Mouse (Mus musculus): Measurements from ENCODE around the gene Scamp3.
"Not testable (repeated sequence)": the region's sequence is repeated elsewhere in the genome, so short reads cannot be mapped to it uniquely, and the experiment has no call there.

Scamp3 gene

DNA sequence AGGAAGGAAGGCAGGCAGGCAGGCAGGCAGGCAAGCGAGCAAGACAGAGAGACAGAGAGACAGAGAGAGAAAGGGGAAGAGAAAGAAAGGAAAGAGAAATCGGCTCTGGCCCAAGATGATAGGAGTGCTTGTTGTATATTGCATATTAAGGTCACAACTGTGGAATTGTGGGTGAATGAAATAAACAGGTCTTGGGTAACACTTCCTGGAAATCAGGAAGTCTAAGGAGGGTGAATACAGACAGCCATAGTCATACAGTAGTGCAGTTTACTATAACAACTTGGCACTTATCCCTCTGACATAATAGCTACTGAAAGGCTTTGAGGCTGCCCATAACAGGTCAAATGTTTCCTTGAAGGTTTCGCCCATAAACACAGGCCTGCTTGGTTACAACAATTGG, 22.6 kb downstream of the Scamp3 start:
- DNase-seq (ENCODE audit: low spot score): no peak

DNA sequence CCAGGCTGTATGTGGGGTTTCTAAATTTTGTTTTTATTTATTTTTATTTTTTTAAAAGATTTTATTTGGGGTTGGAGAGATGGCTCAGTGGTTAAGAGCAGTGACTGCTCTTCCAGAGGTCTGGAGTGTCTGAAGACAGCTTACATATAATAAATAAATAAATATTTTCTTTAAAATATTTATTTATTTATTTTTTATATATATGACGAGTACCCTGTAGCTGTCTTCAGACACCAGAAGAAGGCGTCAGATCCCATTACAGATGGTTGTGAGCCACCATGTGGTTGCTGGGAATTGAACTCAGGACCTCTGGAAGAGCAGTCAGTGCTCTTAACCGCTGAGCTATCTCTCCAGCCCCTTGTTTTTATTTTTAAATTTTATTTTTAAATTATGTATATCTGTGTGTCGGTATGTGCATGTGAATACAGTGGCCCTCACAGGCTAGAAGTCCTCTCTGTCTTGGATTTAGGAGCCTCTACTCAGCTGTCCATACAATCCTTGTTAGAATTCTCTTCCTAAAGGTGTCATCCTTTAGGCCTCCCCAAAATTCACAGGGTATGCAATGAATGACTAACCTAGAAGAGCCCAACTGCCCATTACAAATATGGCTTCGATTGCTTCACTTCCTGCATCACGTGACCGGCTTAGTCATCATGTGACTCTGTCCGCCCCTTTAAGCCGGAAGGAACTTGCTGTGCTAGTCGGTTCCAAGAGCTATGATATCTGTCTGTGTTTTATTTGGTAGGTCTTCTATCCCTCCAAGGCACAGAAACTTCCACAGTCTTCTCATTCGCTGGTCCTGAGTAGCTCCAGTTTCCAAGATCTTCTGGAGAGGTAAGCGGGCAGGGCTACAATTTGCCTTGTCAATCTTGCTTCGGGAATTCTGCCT, 25.2 kb downstream of the Scamp3 start, which contains the start of gene Gba:
Gene Gba (plus strand): TSS at position 676 of the 889 bp plus-strand sequence.
- no peak for DNase-seq (ENCODE audit: low spot score)

- DNase-seq (ENCODE audit: low spot score): no peak
Observed at GRCm38 (mm10) chr3:89203142-89203514, 25.9 kb downstream of the Scamp3 start.

DNA sequence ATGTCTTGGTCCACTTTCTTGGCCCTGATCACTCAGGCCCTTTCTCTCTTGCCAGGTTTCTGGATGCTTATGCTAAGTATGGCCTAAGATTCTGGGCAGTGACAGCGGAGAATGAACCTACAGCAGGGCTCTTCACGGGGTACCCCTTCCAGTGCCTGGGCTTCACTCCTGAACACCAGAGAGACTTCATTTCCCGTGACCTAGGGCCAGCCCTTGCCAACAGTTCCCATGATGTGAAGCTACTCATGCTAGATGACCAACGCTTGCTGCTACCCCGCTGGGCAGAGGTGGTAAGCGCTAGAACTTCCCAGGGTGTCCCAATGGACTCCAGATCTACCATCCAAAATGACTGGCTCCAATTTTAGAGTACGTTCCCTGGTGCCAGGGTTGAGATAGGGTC, 28.8 kb downstream of the Scamp3 start:
- DNase-seq (ENCODE audit: low spot score): no peak

- no peak for DNase-seq (ENCODE audit: low spot score)
Observed at GRCm38 (mm10) chr3:89206695-89207094, 29.4 kb downstream of the Scamp3 start.

DNA sequence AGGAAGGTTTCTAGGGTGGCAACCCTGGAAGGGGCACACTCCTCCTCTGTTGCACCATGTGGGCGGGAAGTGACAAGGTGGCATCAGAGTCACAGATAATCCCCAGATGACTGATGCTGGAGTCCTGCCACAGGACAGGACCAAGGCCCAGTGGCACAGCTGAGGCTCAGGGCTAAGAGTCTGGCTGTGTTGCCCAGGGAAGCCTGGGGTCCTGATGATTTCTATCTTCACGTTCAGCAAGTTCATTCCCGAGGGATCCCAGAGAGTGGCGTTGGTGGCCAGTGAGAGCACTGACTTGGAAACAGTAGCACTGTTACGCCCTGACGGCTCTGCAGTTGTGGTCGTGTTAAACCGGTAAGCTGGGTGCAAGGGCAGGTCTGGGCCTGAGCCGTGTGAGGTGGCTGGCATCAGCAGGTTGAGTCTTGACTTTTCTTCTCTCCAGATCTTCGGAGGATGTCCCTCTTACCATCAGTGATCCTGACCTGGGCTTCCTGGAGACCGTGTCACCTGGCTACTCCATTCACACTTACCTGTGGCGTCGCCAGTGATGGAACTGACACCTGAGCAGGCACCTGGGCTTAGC, 30.9 kb downstream of the Scamp3 start:
- no peak for DNase-seq (ENCODE audit: low spot score)

DNA sequence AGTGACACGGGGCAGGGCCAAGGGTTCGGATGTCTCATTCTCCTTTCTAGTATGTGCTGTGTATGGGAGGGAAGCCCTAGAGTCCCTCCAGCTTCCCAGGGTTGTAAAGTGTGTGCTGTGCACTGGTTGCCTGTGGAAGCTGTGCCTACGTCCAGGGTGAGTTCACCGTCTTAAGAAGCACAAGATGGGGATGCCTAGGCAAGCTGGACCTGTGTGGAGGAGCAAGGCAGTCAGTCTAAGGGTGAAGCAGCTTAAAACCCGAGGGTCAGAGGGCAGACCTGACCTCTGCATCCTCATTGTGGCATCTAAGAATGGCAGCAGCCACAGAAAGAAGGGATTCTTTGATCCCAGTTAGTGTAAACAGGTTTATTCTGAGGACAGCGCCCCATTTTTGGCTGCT, 31.5 kb downstream of the Scamp3 start:
- DNase-seq (ENCODE audit: low spot score): no peak

- DNase-seq (ENCODE audit: low spot score): no peak
Observed at GRCm38 (mm10) chr3:89209731-89210130, 32.5 kb downstream of the Scamp3 start.

GRCm38 (mm10) chr3:89210162-89210561, 32.9 kb downstream of the Scamp3 start:
- DNase-seq (ENCODE audit: low spot score): no peak

DNA sequence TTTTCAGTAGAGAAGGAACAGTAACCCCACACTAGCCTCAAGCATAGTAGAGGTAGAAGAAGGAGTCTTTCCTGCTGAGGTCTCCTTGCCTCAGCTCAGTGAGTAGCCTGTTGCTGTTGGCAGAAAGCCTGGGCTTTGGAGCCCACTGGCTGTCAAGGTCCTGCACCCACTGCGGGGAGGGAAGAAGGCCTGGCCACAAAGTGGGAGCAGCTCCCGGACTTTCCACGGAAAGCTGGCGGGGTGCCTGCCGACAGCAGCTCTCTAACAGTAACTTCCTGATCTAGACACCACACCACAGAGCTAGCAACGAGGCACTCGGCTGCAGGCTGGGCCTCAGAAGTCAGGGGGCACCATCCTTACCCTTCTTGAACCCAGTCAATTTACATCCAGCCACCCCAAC, 33.5 kb downstream of the Scamp3 start:
- no peak for DNase-seq (ENCODE audit: low spot score)

GRCm38 (mm10) chr3:89213803-89214530, 36.7 kb downstream of the Scamp3 start:
- peak; percentile 65 for DNase-seq (ENCODE audit: low spot score)

- DNase-seq (ENCODE audit: low spot score): no peak
Observed at GRCm38 (mm10) chr3:89214681-89215411, 37.6 kb downstream of the Scamp3 start, which contains the start of gene Thbs3. Gene Thbs3 (plus strand): TSS chr3:89215180.

GRCm38 (mm10) chr3:89215853-89216252, 38.6 kb downstream of the Scamp3 start:
- no peak for DNase-seq (ENCODE audit: low spot score)

DNA sequence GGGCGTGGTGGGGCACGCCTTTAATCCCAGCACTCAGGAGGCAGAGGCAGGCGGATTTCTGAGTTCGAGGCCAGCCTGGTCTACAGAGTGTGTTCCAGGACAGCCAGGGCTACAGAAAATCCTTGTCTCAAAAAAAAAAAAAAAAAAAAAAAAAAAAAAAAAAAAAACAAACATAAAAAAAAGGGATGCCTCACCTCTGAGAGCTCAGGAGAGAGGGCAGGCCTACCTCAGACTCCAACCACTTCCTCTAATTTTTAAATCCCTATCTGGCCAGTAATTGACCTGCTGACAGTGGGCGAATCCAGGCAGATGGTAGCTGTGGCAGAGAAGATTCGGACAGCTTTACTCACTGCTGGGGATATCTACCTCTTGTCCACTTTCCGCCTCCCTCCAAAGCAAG, 39.1 kb downstream of the Scamp3 start:
- DNase-seq (ENCODE audit: low spot score): not testable (repeated sequence)

DNA sequence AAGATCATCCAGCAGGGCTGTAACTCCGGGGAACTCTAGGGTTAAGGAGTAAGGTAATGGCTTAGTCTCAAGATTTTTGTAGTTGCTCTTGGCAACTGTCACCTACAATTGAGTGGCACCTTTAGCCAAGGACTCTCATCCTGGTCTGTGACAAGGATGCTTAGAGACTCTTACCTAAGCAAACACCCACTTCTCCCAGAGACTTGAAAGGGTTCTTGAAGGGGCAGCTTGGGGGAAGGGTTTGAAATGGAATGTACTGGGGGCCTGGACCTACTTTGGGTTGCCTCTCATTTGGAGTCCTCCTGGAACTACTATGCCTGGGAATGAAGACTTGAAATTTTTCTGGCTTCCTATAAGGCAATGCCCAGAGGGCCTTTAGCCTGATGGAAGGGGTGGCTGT, 41.0 kb downstream of the Scamp3 start:
- DNase-seq (ENCODE audit: low spot score): no peak

DNA sequence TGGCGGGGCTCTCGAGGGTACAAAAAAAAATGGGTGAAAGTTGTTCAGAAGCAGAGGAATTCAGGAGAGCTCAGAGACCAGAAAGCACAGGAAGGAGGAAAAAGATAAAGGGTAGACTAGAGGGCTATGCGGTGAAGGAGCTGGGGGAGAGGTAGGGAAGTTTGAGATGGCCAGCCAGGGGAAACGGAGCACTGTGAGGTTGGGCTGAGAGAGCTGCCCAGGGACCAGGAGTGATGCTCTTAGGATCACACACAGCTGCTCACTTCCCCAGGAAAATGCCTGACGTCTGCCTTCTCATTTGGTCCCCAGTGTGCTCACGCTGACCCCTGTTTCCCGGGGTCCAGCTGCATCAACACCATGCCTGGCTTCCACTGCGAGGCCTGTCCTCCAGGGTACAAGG, 42.3 kb downstream of the Scamp3 start:
- no peak for DNase-seq (ENCODE audit: low spot score)

GRCm38 (mm10) chr3:89221167-89221566, 43.9 kb downstream of the Scamp3 start:
- DNase-seq (ENCODE audit: low spot score): no peak

DNA sequence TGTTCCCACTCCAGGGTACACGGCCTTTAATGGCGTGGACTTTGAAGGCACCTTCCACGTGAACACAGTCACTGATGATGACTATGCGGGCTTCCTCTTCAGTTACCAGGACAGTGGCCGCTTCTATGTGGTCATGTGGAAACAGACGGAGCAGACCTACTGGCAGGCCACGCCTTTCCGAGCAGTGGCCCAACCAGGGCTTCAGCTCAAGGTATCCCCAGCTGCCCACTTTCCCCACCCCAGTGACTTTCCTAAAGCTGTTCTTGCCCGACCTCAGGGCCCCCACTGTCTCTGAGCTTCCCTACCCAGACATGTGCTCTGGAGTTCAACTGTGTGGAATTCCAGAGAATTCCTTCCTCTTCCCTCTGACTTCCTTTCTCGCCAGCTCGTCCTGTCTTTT, 47.5 kb downstream of the Scamp3 start:
- no peak for DNase-seq (ENCODE audit: low spot score)

DNA sequence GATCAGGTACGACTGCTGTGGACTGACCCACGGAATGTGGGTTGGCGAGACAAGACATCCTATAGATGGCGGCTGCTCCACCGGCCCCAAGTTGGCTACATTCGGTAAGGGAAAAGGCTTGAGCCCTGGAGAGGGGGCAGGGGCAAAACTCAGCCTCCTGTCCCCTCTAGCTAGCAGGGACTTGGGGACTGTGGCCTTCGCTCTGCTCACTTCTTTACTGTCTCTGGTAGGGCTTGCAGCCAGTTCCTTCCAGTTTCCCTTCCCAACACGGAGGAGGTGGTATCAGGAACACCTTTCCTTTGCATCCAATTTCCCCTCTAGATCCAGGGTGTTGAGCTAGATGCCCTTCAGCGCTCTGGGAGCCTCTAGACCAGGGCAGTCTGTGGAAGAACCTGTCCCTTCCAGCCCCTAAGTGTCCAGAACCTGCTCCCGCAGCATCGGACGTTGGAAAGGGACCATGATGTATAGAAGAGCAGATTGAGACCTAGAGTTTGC, 48.1 kb downstream of the Scamp3 start:
- no peak for DNase-seq (ENCODE audit: low spot score)

DNA sequence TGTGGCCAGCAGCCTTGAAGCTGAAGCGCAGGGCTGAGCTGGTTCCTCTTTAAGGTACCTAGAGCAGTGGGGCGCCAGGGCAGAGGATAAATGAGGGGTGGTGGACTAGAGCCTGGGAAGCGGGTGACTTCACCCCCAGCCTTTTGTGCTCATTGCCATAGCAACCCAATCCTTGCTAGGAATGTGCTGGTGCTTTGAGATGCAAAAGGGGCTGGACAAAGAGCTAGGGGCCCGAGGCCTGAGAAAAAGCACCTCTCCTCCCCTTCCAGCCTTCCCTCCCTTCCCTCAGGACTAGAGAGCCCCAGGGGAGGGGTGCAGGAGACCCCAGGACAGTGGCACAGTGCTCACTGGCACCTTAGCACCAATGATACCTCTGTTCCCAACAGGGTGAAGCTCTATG, 48.6 kb downstream of the Scamp3 start:
- no peak for DNase-seq (ENCODE audit: low spot score)

DNA sequence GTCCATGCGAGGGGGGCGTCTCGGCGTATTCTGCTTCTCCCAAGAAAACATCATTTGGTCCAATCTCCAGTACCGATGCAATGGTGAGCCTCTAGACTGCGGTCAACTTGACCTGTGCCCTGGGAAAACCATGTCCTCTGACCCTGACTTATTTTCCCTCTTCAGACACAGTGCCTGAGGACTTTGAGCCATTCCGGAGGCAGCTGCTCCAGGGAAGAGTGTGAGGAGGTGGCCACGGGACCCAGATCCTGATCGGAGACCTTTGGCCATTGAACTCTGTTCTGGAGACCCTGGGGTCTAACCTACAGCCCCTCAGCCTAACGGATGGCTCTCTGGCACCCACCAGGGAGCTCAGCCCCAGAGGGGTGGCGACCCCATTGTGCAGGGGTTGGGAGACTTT, 49.1 kb downstream of the Scamp3 start:
- no peak for DNase-seq (ENCODE audit: low spot score)

- DNase-seq (ENCODE audit: low spot score): no peak
Observed at GRCm38 (mm10) chr3:89226900-89227299, 49.6 kb downstream of the Scamp3 start, which contains the start of gene Mtx1. Gene Mtx1 (minus strand): TSS chr3:89227088.

Measured in urinary bladder, postnatal 10 days (tissue).